Mouse (Mus musculus): ENCODE measurements at regions not wholly inside any gene's neighbourhood (a gene's known extent, or its start where the extent isn't known, plus 50 kb on each side); places are given as distances from the start of the nearest gene placed in this dataset.
A peak's percentile ranks its signal among the peaks of the same experiment; 100 is the strongest.

- 46% methylated on average over 3 of the region's 3 CpGs for WGBS
- Histone ChIP-seq H3K4me3 (ENCODE audit: low read length) (no peak overlapping the region), H3K4me1 (ENCODE audit: control insufficient read depth, insufficient read depth, low read length) (no peaks in the 10 kb centered on the region), H3K4me2 (replicated peaks; ENCODE audit: low read depth, low read length) (no peak overlapping the region), H3K27me3 (ENCODE audit: control insufficient read depth, insufficient read depth, low read length) (no peaks in the 10 kb centered on the region), H3K9me3 (ENCODE audit: control insufficient read depth, low read length) (no peaks in the 10 kb centered on the region), H3K36me3 (ENCODE audit: control insufficient read depth, insufficient read depth, low read length) (no peaks in the 10 kb centered on the region), H3K9ac (ENCODE audit: low read depth, low read length) (no peak overlapping the region), H3K27ac (ENCODE audit: low read depth, low read length) (no peak overlapping the region)
- ATAC-seq (ENCODE audit: low FRiP score, low TSS enrichment) = no peak
Observed at GRCm38 (mm10) chr10:126531950-126532349, 369.2 kb downstream of the Atp23 start.

GRCm38 (mm10) chr10:126531368-126531767 is 369.8 kb downstream of the Atp23 start:
- no peaks in the 10 kb centered on the region for H3K9me3 ChIP-seq (ENCODE audit: control insufficient read depth, low read length)
- no peaks in the 10 kb centered on the region for H3K27me3 ChIP-seq (ENCODE audit: control insufficient read depth, insufficient read depth, low read length)
- ATAC-seq (ENCODE audit: low FRiP score, low TSS enrichment) = no peak
- H3K27ac ChIP-seq (ENCODE audit: low read depth, low read length) = no peak overlapping the region
- H3K4me3 ChIP-seq (ENCODE audit: low read length) = no peak overlapping the region
- no peak overlapping the region for H3K4me2 ChIP-seq (replicated peaks; ENCODE audit: low read depth, low read length)
- no peak overlapping the region for H3K9ac ChIP-seq (ENCODE audit: low read depth, low read length)
- H3K36me3 ChIP-seq (ENCODE audit: control insufficient read depth, insufficient read depth, low read length) = no peaks in the 10 kb centered on the region
- 69% methylated on average over 1 of the region's 1 CpGs for WGBS
- H3K4me1 ChIP-seq (ENCODE audit: control insufficient read depth, insufficient read depth, low read length) = no peaks in the 10 kb centered on the region

- Histone ChIP-seq H3K9ac (ENCODE audit: low read depth, low read length) (no peak overlapping the region), H3K27ac (ENCODE audit: low read depth, low read length) (no peak overlapping the region), H3K4me1 (ENCODE audit: control insufficient read depth, insufficient read depth, low read length) (no peaks in the 10 kb centered on the region), H3K36me3 (ENCODE audit: control insufficient read depth, insufficient read depth, low read length) (no peaks in the 10 kb centered on the region), H3K9me3 (ENCODE audit: control insufficient read depth, low read length) (no peaks in the 10 kb centered on the region), H3K4me3 (ENCODE audit: low read length) (no peak overlapping the region), H3K4me2 (replicated peaks; ENCODE audit: low read depth, low read length) (no peak overlapping the region), H3K27me3 (ENCODE audit: control insufficient read depth, insufficient read depth, low read length) (no peaks in the 10 kb centered on the region)
- 85% methylated on average over 2 of the region's 2 CpGs for WGBS
- ATAC-seq (ENCODE audit: low FRiP score, low TSS enrichment) = no peak
Observed at GRCm38 (mm10) chr10:126528801-126529200, 372.4 kb downstream of the Atp23 start.

- Histone ChIP-seq H3K27ac (ENCODE audit: low read depth, low read length) (no peak overlapping the region), H3K9ac (ENCODE audit: low read depth, low read length) (no peak overlapping the region), H3K4me1 (ENCODE audit: control insufficient read depth, insufficient read depth, low read length) (0 out of 2 replicates have a peak, but pooled peaks cover 7% of the 10 kb centered on the region), H3K27me3 (ENCODE audit: control insufficient read depth, insufficient read depth, low read length) (no peaks in the 10 kb centered on the region), H3K9me3 (ENCODE audit: control insufficient read depth, low read length) (no peaks in the 10 kb centered on the region), H3K4me2 (replicated peaks; ENCODE audit: low read depth, low read length) (no peak overlapping the region), H3K4me3 (ENCODE audit: low read length) (no peak overlapping the region), H3K36me3 (ENCODE audit: control insufficient read depth, insufficient read depth, low read length) (no peaks in the 10 kb centered on the region)
- no peak for ATAC-seq (ENCODE audit: low FRiP score, low TSS enrichment)
- WGBS = 73% methylated on average over 5 of the region's 5 CpGs
Observed at GRCm38 (mm10) chr10:126526186-126526585, 375.0 kb downstream of the Atp23 start.

- no peak for ATAC-seq (ENCODE audit: low FRiP score, low TSS enrichment)
- no peak overlapping the region for H3K27ac ChIP-seq (ENCODE audit: low read depth, low read length)
- H3K36me3 ChIP-seq (ENCODE audit: control insufficient read depth, insufficient read depth, low read length) = no peaks in the 10 kb centered on the region
- WGBS = 48% methylated on average over 7 of the region's 7 CpGs
- H3K4me3 ChIP-seq (ENCODE audit: low read length) = no peak overlapping the region
- no peak overlapping the region for H3K4me2 ChIP-seq (replicated peaks; ENCODE audit: low read depth, low read length)
- H3K9me3 ChIP-seq (ENCODE audit: control insufficient read depth, low read length) = no peaks in the 10 kb centered on the region
- no peaks in the 10 kb centered on the region for H3K27me3 ChIP-seq (ENCODE audit: control insufficient read depth, insufficient read depth, low read length)
- no peak overlapping the region for H3K9ac ChIP-seq (ENCODE audit: low read depth, low read length)
- H3K4me1 ChIP-seq (ENCODE audit: control insufficient read depth, insufficient read depth, low read length) = 0 out of 2 replicates have a peak, but pooled peaks cover 10% of the 10 kb centered on the region
Observed at GRCm38 (mm10) chr10:126521836-126522815, 379.0 kb downstream of the Atp23 start.

- H3K9me3 ChIP-seq (ENCODE audit: control insufficient read depth, low read length) = no peaks in the 10 kb centered on the region
- no peak overlapping the region for H3K27ac ChIP-seq (ENCODE audit: low read depth, low read length)
- H3K27me3 ChIP-seq (ENCODE audit: control insufficient read depth, insufficient read depth, low read length) = no peaks in the 10 kb centered on the region
- peak; percentile 46; the same call in 1 of the 2 replicates for ATAC-seq (ENCODE audit: low FRiP score, low TSS enrichment)
- H3K36me3 ChIP-seq (ENCODE audit: control insufficient read depth, insufficient read depth, low read length) = no peaks in the 10 kb centered on the region
- 42% methylated on average over 9 of the region's 9 CpGs for WGBS
- no peak overlapping the region for H3K9ac ChIP-seq (ENCODE audit: low read depth, low read length)
- H3K4me3 ChIP-seq (ENCODE audit: low read length) = no peak overlapping the region
- H3K4me2 ChIP-seq (replicated peaks; ENCODE audit: low read depth, low read length) = no peak overlapping the region
- H3K4me1 ChIP-seq (ENCODE audit: control insufficient read depth, insufficient read depth, low read length) = 0 out of 2 replicates have a peak, but pooled peaks cover 10% of the 10 kb centered on the region
Observed at GRCm38 (mm10) chr10:126520973-126521372, 380.2 kb downstream of the Atp23 start.

- 47% methylated on average over 7 of the region's 7 CpGs for WGBS
- ATAC-seq (ENCODE audit: low FRiP score, low TSS enrichment) = no peak; the same call in 1 of the 2 replicates
- Histone ChIP-seq H3K4me1 (ENCODE audit: control insufficient read depth, insufficient read depth, low read length) (no peaks in the 10 kb centered on the region), H3K36me3 (ENCODE audit: control insufficient read depth, insufficient read depth, low read length) (no peaks in the 10 kb centered on the region), H3K4me3 (ENCODE audit: low read length) (no peak overlapping the region), H3K4me2 (replicated peaks; ENCODE audit: low read depth, low read length) (no peak overlapping the region), H3K27ac (ENCODE audit: low read depth, low read length) (no peak overlapping the region), H3K9ac (ENCODE audit: low read depth, low read length) (no peak overlapping the region), H3K9me3 (ENCODE audit: control insufficient read depth, low read length) (no peaks in the 10 kb centered on the region), H3K27me3 (ENCODE audit: control insufficient read depth, insufficient read depth, low read length) (no peaks in the 10 kb centered on the region)
Observed at GRCm38 (mm10) chr10:126513185-126513584, 388.0 kb downstream of the Atp23 start.

- Histone ChIP-seq H3K27me3 (ENCODE audit: control insufficient read depth, insufficient read depth, low read length) (no peaks in the 10 kb centered on the region), H3K9me3 (ENCODE audit: control insufficient read depth, low read length) (no peaks in the 10 kb centered on the region), H3K36me3 (ENCODE audit: control insufficient read depth, insufficient read depth, low read length) (no peaks in the 10 kb centered on the region), H3K4me2 (replicated peaks; ENCODE audit: low read depth, low read length) (no peak overlapping the region), H3K4me1 (ENCODE audit: control insufficient read depth, insufficient read depth, low read length) (no peaks in the 10 kb centered on the region), H3K27ac (ENCODE audit: low read depth, low read length) (no peak overlapping the region), H3K4me3 (ENCODE audit: low read length) (no peak overlapping the region), H3K9ac (ENCODE audit: low read depth, low read length) (no peak overlapping the region)
- ATAC-seq (ENCODE audit: low FRiP score, low TSS enrichment) = no peak
- 97% methylated on average over 10 of the region's 10 CpGs for WGBS
Observed at GRCm38 (mm10) chr10:126511511-126511910, 389.6 kb downstream of the Atp23 start.

GRCm38 (mm10) chr10:126505988-126506387 is 395.2 kb downstream of the Atp23 start:
- 85% methylated on average over 5 of the region's 5 CpGs for WGBS
- ATAC-seq (ENCODE audit: low FRiP score, low TSS enrichment) = no peak

More at GRCm38 (mm10) chr10:126505988-126506387, 395.2 kb downstream of the Atp23 start:
- H3K9ac ChIP-seq (ENCODE audit: low read depth, low read length) = no peak overlapping the region
- H3K27me3 ChIP-seq (ENCODE audit: control insufficient read depth, insufficient read depth, low read length) = no peaks in the 10 kb centered on the region
- H3K4me3 ChIP-seq (ENCODE audit: low read length) = no peak overlapping the region
- H3K4me2 ChIP-seq (replicated peaks; ENCODE audit: low read depth, low read length) = no peak overlapping the region
- H3K4me1 ChIP-seq (ENCODE audit: control insufficient read depth, insufficient read depth, low read length) = no peaks in the 10 kb centered on the region
- no peak overlapping the region for H3K27ac ChIP-seq (ENCODE audit: low read depth, low read length)
- no peaks in the 10 kb centered on the region for H3K36me3 ChIP-seq (ENCODE audit: control insufficient read depth, insufficient read depth, low read length)
- no peaks in the 10 kb centered on the region for H3K9me3 ChIP-seq (ENCODE audit: control insufficient read depth, low read length)
